Mouse (Mus musculus) liver, embryonic 16.5 days (tissue): ENCODE measurements around the gene Spock2. TPM values are rescaled to one million over a fixed set of nuclear protein-coding genes. Genes with fewer than 3 reads are reported as not detected.
"Not testable (repeated sequence)": the region's sequence is repeated elsewhere in the genome, so short reads cannot be mapped to it uniquely, and the experiment has no call there.

Experiments
- ATAC-seq: fragments of 200-750 bp; cut with Nextera tagmentation; 2 replicates; pipeline ENCODE4 v1.8.0; 2017; ENCODE audit warnings: low read depth, mild to moderate bottlenecking, moderate number of reproducible peaks, moderate library complexity
- H3K27ac ChIP-seq: fragments of 300-500 bp; sonication (generic); 2 replicates; pipeline ENCODE4 v1.5.1; 2014; ENCODE audit warnings: mild to moderate bottlenecking, low read length
- H3K27me3 ChIP-seq: fragments of 300-500 bp; sonication (generic); 2 replicates; pipeline ENCODE4 v1.6.1; 2014; ENCODE audit warnings: low read depth, low read length, mixed read lengths; ENCODE audit not compliant: control insufficient read depth, insufficient read depth
- H3K36me3 ChIP-seq: fragments of 300-500 bp; sonication (generic); 2 replicates; pipeline ENCODE4 v1.6.1; 2014; ENCODE audit warnings: mild to moderate bottlenecking; ENCODE audit not compliant: control insufficient read depth, insufficient read depth
- H3K4me1 ChIP-seq: fragments of 300-500 bp; sonication (generic); 2 replicates; pipeline ENCODE4 v1.6.1; 2014; ENCODE audit warnings: low read depth, low read length, mixed read lengths; ENCODE audit not compliant: control insufficient read depth
- H3K4me2 ChIP-seq: fragments of 300-500 bp; sonication (generic); 2 replicates; pipeline ENCODE4 v1.6.1; 2014; ENCODE audit warnings: low read depth, low read length, mixed read lengths
- H3K4me3 ChIP-seq: fragments of 300-500 bp; sonication (generic); 2 replicates; pipeline ENCODE4 v1.5.1; 2014; ENCODE audit warnings: low read depth, mild to moderate bottlenecking, low read length
- H3K9ac ChIP-seq: fragments of 300-500 bp; sonication (generic); 2 replicates; pipeline ENCODE4 v1.6.1; 2014; ENCODE audit warnings: low read depth, low read length
- H3K9me3 ChIP-seq: fragments of 300-500 bp; sonication (generic); replicated peaks from 2 replicates; pipeline ENCODE4 v1.6.1; 2016; ENCODE audit warnings: low read length; ENCODE audit not compliant: control insufficient read depth
- WGBS: fragments of 180-500 bp; shearing (Covaris S2); extraction: QIAGEN DNeasy Blood & Tissue Kit; methylation state at CpG from one replicate; pipeline ENCODE4 v1.1.7; 2014; ENCODE audit not compliant: insufficient replicate concordance; 5-methylcytosine and 5-hydroxymethylcytosine counted together
- polyA plus RNA-seq: library from polyadenylated mRNA; unstranded; fragments of >200 nt; fragmentation: Nextera tagmentation; extraction: Ambion mirVana; gene quantifications from 2 replicates; pipeline ENCODE4 v1.2.1, GENCODE M21; 2015

Gene Spock2
- polyA plus RNA-seq, 1 experiment from 2014 or later, result 0.14 TPM

- Histone ChIP-seq H3K36me3 (no peaks in the 10 kb centered on the region), H3K4me2 (no peak overlapping the region), H3K27me3 (no peaks in the 10 kb centered on the region), H3K4me3 (no peak overlapping the region), H3K9me3 (no peaks in the 10 kb centered on the region), H3K4me1 (no peaks in the 10 kb centered on the region; the same call in 1 of the 2 replicates), H3K27ac (no peak overlapping the region), H3K9ac (no peak overlapping the region)
- ATAC-seq, result no peak
- whole genome bisulfite sequencing, result 51% methylated on average over 4 of the region's 4 CpGs
These were observed 24.5 kb downstream of the Spock2 start for GRCm38 (mm10) chr10:60130504-60130903.

- ATAC-seq, result no peak
- H3K4me2 ChIP-seq, result no peak overlapping the region
- no peaks in the 10 kb centered on the region for H3K4me1 ChIP-seq
- H3K9me3 ChIP-seq, result no peaks in the 10 kb centered on the region
- H3K9ac ChIP-seq, result no peak overlapping the region
- no peaks in the 10 kb centered on the region for H3K27me3 ChIP-seq
- H3K4me3 ChIP-seq, result no peak overlapping the region
- no peak overlapping the region for H3K27ac ChIP-seq
- 36% methylated on average over 6 of the region's 6 CpGs for WGBS
- no peaks in the 10 kb centered on the region for H3K36me3 ChIP-seq
These were observed 27.5 kb downstream of the Spock2 start for GRCm38 (mm10) chr10:60133501-60133900.

GRCm38 (mm10) chr10:60134201-60134600 lies 28.2 kb downstream of the Spock2 start:
- H3K4me3 ChIP-seq, result no peak overlapping the region
- 39% methylated on average over 9 of the region's 9 CpGs for WGBS

GRCm38 (mm10) chr10:60136010-60136409 lies 30.0 kb downstream of the Spock2 start:
- not testable (repeated sequence) for H3K9ac ChIP-seq, H3K9me3 ChIP-seq, H3K4me2 ChIP-seq, H3K27me3 ChIP-seq, H3K4me1 ChIP-seq, H3K4me3 ChIP-seq, H3K36me3 ChIP-seq, H3K27ac ChIP-seq, ATAC-seq
- WGBS, result 39% methylated on average over 1 of the region's 1 CpGs

More at GRCm38 (mm10) chr10:60134201-60134600, 28.2 kb downstream of the Spock2 start:
- ATAC-seq, result no peak
- Histone ChIP-seq H3K27ac (no peak overlapping the region), H3K4me2 (no peak overlapping the region), H3K9ac (no peak overlapping the region), H3K9me3 (no peaks in the 10 kb centered on the region), H3K27me3 (no peaks in the 10 kb centered on the region), H3K36me3 (no peaks in the 10 kb centered on the region), H3K4me1 (no peaks in the 10 kb centered on the region)

- Histone ChIP-seq H3K4me1 (no peaks in the 10 kb centered on the region), H3K36me3 (no peaks in the 10 kb centered on the region), H3K4me3 (no peak overlapping the region), H3K9ac (no peak overlapping the region), H3K9me3 (no peaks in the 10 kb centered on the region), H3K27me3 (no peaks in the 10 kb centered on the region), H3K4me2 (no peak overlapping the region), H3K27ac (no peak overlapping the region)
- no peak for ATAC-seq
- 59% methylated on average over 7 of the region's 7 CpGs for WGBS
These were observed 30.9 kb downstream of the Spock2 start for GRCm38 (mm10) chr10:60136935-60137334.

GRCm38 (mm10) chr10:60138680-60139079 lies 32.7 kb downstream of the Spock2 start:
- H3K9ac ChIP-seq, result no peak overlapping the region
- H3K27me3 ChIP-seq, result no peaks in the 10 kb centered on the region
- no peak overlapping the region for H3K4me3 ChIP-seq
- H3K4me1 ChIP-seq, result no peaks in the 10 kb centered on the region
- no peaks in the 10 kb centered on the region for H3K36me3 ChIP-seq
- WGBS, result 62% methylated on average over 5 of the region's 5 CpGs
- ATAC-seq, result no peak
- H3K9me3 ChIP-seq, result no peaks in the 10 kb centered on the region
- no peak overlapping the region for H3K4me2 ChIP-seq
- no peak overlapping the region for H3K27ac ChIP-seq

GRCm38 (mm10) chr10:60140751-60141150 lies 34.7 kb downstream of the Spock2 start:
- WGBS, result 70% methylated on average over 4 of the region's 4 CpGs
- H3K4me1 ChIP-seq, result no peaks in the 10 kb centered on the region
- no peak for ATAC-seq

GRCm38 (mm10) chr10:60141656-60142160 lies 35.7 kb downstream of the Spock2 start:
- Histone ChIP-seq H3K27me3 (no peaks in the 10 kb centered on the region), H3K36me3 (no peaks in the 10 kb centered on the region), H3K9me3 (no peaks in the 10 kb centered on the region), H3K27ac (no peak overlapping the region), H3K4me3 (no peak overlapping the region), H3K4me2 (no peak overlapping the region), H3K4me1 (no peaks in the 10 kb centered on the region), H3K9ac (no peak overlapping the region)
- 79% methylated on average over 3 of the region's 3 CpGs for WGBS
- no peak for ATAC-seq

More at GRCm38 (mm10) chr10:60140751-60141150, 34.7 kb downstream of the Spock2 start:
- Histone ChIP-seq H3K4me2 (no peak overlapping the region), H3K36me3 (no peaks in the 10 kb centered on the region), H3K9ac (no peak overlapping the region), H3K27ac (no peak overlapping the region), H3K9me3 (no peaks in the 10 kb centered on the region), H3K4me3 (no peak overlapping the region), H3K27me3 (no peaks in the 10 kb centered on the region)

- not testable (repeated sequence) for H3K4me2 ChIP-seq, H3K36me3 ChIP-seq, H3K9me3 ChIP-seq, H3K4me1 ChIP-seq, H3K27me3 ChIP-seq, H3K27ac ChIP-seq, H3K9ac ChIP-seq, ATAC-seq, H3K4me3 ChIP-seq
- WGBS, result 57% methylated on average over 10 of the region's 10 CpGs
These were observed 41.6 kb downstream of the Spock2 start for GRCm38 (mm10) chr10:60147510-60148047.
